Mouse (Mus musculus) embryonic facial prominence, embryonic 10.5 days (tissue): Measurements from ENCODE around the gene Crmp1. TPM values are rescaled to one million over a fixed set of nuclear protein-coding genes. Genes with fewer than 3 reads are reported as not detected.
A peak's percentile ranks its signal among the peaks of the same experiment; 100 is the strongest.

Source experiments
- DNase-seq: peaks from one replicate; pipeline ENCODE4 v3.0.0-alpha.2; 2017; ENCODE audit warnings: low spot score
- H3K27ac ChIP-seq: fragments of 300-500 bp; sonication (generic); replicated peaks from 2 replicates; pipeline ENCODE4 v1.5.1; 2016; ENCODE audit warnings: mild to moderate bottlenecking
- H3K27me3 ChIP-seq: fragments of 300-500 bp; sonication (generic); replicated peaks from 2 replicates; pipeline ENCODE4 v1.6.1; 2016; ENCODE audit warnings: low read depth, mild to moderate bottlenecking; ENCODE audit not compliant: poor library complexity, severe bottlenecking
- H3K36me3 ChIP-seq: fragments of 300-500 bp; sonication (generic); replicated peaks from 2 replicates; pipeline ENCODE4 v1.6.1; 2016; ENCODE audit warnings: mild to moderate bottlenecking, moderate library complexity
- H3K4me1 ChIP-seq: fragments of 300-500 bp; sonication (generic); 2 replicates; pipeline ENCODE4 v1.6.1; 2016
- H3K4me3 ChIP-seq: fragments of 300-500 bp; sonication (generic); 2 replicates; pipeline ENCODE4 v1.5.1; 2016; ENCODE audit warnings: mild to moderate bottlenecking, moderate library complexity
- H3K9me3 ChIP-seq: fragments of 300-500 bp; sonication (generic); 2 replicates; pipeline ENCODE4 v1.6.1; 2016; ENCODE audit warnings: mild to moderate bottlenecking
- WGBS: fragments of 180-500 bp; shearing (Covaris S2); methylation state at CpG from one replicate; pipeline ENCODE4 v1.1.7; 2016; 5-methylcytosine and 5-hydroxymethylcytosine counted together
- polyA plus RNA-seq: library from polyadenylated mRNA; unstranded; fragments of >200 nt; fragmentation: Nextera tagmentation; extraction: Ambion mirVana; gene quantifications from 2 replicates; pipeline ENCODE4 v1.2.1, GENCODE M21; 2016

Crmp1 gene
- polyA plus RNA-seq, 1 experiment from 2014 or later, result 80.2 TPM

- Histone ChIP-seq H3K27me3 (no peaks in the 10 kb centered on the region), H3K4me3 (no peak overlapping the region), H3K9me3 (no peaks in the 10 kb centered on the region), H3K27ac (no peak overlapping the region), H3K4me1 (no peaks in the 10 kb centered on the region), H3K36me3 (no peaks in the 10 kb centered on the region)
- 75% methylated on average over 7 of the region's 7 CpGs for WGBS
- no peak for DNase-seq
Observed at GRCm38 (mm10) chr5:37256823-37257222, 15.1 kb downstream of the Crmp1 start.

DNA sequence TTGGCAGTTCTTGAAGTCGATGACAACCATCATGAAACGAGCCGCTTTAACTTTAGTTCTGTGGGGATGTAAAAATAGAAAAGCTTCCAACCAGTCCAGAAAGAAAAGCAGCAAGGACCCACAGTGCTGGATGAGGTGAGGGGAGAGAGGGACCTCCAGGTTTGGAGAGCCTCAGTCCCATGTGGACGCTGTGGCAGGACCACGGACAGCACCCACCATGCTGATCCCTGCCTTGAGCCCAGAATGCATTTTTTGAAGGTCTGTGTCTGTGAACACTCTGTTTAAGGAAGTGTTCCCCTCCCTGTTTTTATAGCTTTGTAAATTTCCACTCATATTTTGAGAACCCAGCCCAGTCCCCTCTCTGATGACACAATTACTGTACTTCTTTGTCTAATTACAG is 15.5 kb downstream of the Crmp1 start:
- H3K9me3 ChIP-seq, result no peaks in the 10 kb centered on the region
- WGBS, result 55% methylated on average over 5 of the region's 5 CpGs
- H3K4me1 ChIP-seq, result no peaks in the 10 kb centered on the region
- no peaks in the 10 kb centered on the region for H3K27me3 ChIP-seq
- H3K27ac ChIP-seq, result no peak overlapping the region
- H3K4me3 ChIP-seq, result no peak overlapping the region
- no peaks in the 10 kb centered on the region for H3K36me3 ChIP-seq
- DNase-seq, result peak; percentile 76

DNA sequence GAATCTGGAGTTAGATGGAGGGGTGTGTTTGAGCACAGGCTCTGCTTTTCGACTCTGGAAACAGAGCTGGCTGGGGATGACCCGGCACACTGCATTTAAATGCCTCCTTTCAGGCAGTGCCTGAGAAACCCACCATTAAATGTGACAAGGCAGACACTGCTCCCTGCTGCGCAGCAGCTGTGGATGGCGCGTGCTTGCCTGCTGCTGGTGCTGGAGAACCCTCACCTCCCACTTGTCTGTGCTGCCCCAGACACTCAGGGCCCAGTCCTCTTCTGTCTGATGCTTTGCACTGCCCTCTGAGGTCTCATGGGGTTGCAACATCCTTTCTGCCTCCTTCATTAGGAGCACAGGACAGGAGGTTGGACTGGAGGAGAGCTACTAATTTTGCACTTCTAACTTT is 20.0 kb downstream of the Crmp1 start:
- Histone ChIP-seq H3K36me3 (peaks cover 17% of the 10 kb centered on the region), H3K4me3 (no peak overlapping the region), H3K9me3 (no peaks in the 10 kb centered on the region), H3K27me3 (no peaks in the 10 kb centered on the region), H3K27ac (no peak overlapping the region), H3K4me1 (no peaks in the 10 kb centered on the region)
- 71% methylated on average over 5 of the region's 5 CpGs for WGBS
- DNase-seq, result no peak

DNA sequence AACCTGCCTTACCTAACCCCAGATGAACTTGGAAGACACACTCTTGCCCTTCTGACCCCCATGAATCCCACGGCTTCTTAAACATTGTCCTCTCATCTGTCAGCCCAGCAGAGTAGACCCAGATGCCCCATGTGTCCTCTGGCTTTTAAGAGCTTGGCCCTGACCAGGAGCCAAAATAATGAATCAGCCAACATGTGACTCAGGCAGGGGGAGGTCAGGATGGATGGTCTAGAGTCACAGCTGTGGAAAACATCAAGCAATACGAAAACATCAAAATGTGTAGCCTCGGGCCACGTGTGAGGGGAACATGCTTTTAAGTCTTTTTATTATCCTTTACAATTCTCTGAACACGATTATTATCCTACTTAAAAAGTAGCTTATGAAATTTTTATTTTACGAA is 22.1 kb downstream of the Crmp1 start:
- Histone ChIP-seq H3K27me3 (no peaks in the 10 kb centered on the region), H3K27ac (no peak overlapping the region), H3K36me3 (peaks cover 32% of the 10 kb centered on the region), H3K9me3 (no peaks in the 10 kb centered on the region), H3K4me1 (no peaks in the 10 kb centered on the region), H3K4me3 (no peak overlapping the region)
- no peak for DNase-seq
- WGBS, result 80% methylated on average over 6 of the region's 6 CpGs

- DNase-seq, result no peak
- Histone ChIP-seq H3K27ac (no peak overlapping the region), H3K36me3 (peaks cover 91% of the 10 kb centered on the region), H3K9me3 (no peaks in the 10 kb centered on the region), H3K4me3 (no peak overlapping the region), H3K4me1 (no peaks in the 10 kb centered on the region), H3K27me3 (no peaks in the 10 kb centered on the region)
- WGBS, result 90% methylated on average over 11 of the region's 11 CpGs
Observed at GRCm38 (mm10) chr5:37281021-37281420, 39.3 kb downstream of the Crmp1 start.

DNA sequence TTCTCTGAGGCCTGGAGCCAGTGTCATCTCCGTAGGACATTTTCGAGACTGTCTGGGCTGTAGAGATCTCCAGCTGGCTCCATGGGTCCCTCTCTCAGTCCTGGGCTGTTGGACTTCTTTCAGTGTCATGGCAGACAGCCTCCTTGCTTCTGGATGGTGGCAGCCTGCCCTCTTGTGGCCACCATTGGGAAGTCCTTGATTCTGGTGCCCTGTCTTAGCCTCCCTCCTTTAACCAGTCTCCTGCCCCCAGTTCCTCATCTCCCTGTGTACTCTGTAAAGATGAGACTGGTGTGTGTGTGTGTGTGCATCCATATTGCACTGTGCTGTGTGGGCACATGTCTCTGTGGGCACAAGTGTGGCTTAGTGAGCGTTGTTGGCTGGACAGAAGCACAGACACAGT is 46.6 kb downstream of the Crmp1 start:
- H3K27me3 ChIP-seq, result no peaks in the 10 kb centered on the region
- no peaks in the 10 kb centered on the region for H3K4me1 ChIP-seq
- peaks cover 74% of the 10 kb centered on the region for H3K36me3 ChIP-seq
- no peaks in the 10 kb centered on the region for H3K9me3 ChIP-seq
- H3K4me3 ChIP-seq, result no peak overlapping the region
- 83% methylated on average over 3 of the region's 3 CpGs for WGBS
- peak; percentile 58 for DNase-seq
- no peak overlapping the region for H3K27ac ChIP-seq

GRCm38 (mm10) chr5:37289236-37289635 is 47.5 kb downstream of the Crmp1 start:
- WGBS, result 15% methylated on average over 3 of the region's 3 CpGs
- Histone ChIP-seq H3K9me3 (no peaks in the 10 kb centered on the region), H3K4me3 (no peak overlapping the region), H3K27me3 (no peaks in the 10 kb centered on the region), H3K4me1 (no peaks in the 10 kb centered on the region), H3K36me3 (peaks cover 66% of the 10 kb centered on the region), H3K27ac (no peak overlapping the region)
- DNase-seq, result peak; percentile 53

DNA sequence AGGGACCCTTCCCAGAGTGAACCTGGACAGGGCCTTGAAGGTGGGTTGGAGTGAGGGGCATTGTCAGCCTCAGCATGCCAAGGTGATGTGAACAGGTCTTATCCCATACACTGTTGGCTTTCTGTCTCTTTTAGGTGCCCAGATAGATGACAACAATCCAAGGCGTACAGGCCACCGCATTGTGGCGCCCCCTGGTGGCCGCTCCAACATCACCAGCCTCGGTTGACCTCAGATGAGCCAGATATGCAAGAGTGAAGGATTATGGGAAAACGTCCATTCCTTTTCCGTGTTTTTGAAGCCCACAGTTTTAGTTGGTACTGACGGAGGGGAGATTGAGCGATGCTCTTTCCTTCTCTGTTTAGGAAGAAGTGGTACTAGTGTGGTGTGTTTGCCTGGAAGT is 49.2 kb downstream of the Crmp1 start:
- peaks cover 54% of the 10 kb centered on the region for H3K36me3 ChIP-seq
- no peaks in the 10 kb centered on the region for H3K9me3 ChIP-seq
- 66% methylated on average over 9 of the region's 9 CpGs for WGBS
- no peaks in the 10 kb centered on the region for H3K4me1 ChIP-seq
- H3K27me3 ChIP-seq, result no peaks in the 10 kb centered on the region
- H3K4me3 ChIP-seq, result no peak overlapping the region
- no peak overlapping the region for H3K27ac ChIP-seq
- DNase-seq, result peak; percentile 25

DNA sequence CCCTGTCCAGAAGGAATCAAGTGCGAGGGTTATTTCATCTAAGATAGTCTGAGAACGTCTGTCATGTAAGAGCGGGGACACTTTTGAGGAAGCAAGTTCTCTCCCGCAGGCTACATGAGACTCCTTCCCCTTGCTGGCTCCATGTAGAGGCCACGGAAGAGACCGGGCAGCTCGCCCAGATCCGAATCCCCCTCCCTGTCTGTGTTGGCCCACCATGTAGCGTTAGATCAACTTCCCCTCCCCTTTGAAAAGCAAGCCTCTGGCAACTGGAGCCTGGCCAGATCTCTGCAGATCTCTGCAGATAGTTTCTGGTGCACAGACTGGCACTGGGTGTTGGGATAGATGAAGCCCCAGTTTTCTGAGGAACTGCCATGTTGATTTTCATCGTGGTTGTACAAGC is 55.0 kb downstream of the Crmp1 start:
- Histone ChIP-seq H3K4me1 (no peaks in the 10 kb centered on the region), H3K36me3 (peaks cover 31% of the 10 kb centered on the region), H3K4me3 (no peak overlapping the region), H3K27me3 (no peaks in the 10 kb centered on the region), H3K9me3 (no peaks in the 10 kb centered on the region), H3K27ac (no peak overlapping the region)
- DNase-seq, result no peak
- WGBS, result 85% methylated on average over 10 of the region's 10 CpGs

DNA sequence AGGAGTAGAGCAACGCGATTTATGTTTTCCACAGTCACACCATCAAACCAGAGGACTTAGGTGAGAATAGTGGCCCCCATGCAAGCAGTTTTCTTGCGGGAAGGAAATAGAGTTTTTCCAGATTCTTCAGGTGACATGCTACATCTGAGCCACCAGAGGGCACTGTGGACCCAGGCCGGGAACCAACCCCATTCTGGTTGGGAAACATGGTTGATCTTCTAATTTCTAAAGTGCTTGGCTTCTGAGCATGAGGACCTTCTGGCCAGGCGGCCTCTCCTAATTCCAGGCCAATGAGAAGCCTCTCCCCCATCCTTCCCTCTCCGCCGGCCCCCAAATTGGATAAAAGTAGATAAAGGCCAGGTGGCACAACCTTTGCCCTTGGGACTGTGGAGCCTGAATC is 56.6 kb downstream of the Crmp1 start:
- Histone ChIP-seq H3K4me1 (no peaks in the 10 kb centered on the region), H3K36me3 (peaks cover 37% of the 10 kb centered on the region), H3K4me3 (no peak overlapping the region), H3K27me3 (no peaks in the 10 kb centered on the region), H3K27ac (no peak overlapping the region), H3K9me3 (no peaks in the 10 kb centered on the region)
- WGBS, result 23% methylated on average over 7 of the region's 7 CpGs
- peak; percentile 53 for DNase-seq

GRCm38 (mm10) chr5:37310026-37310425 is 68.3 kb downstream of the Crmp1 start:
- Histone ChIP-seq H3K27ac (no peak overlapping the region), H3K4me1 (no peaks in the 10 kb centered on the region), H3K36me3 (peaks cover 96% of the 10 kb centered on the region), H3K27me3 (no peaks in the 10 kb centered on the region), H3K9me3 (peaks cover under 1% of the 10 kb centered on the region; the same call in 1 of the 2 replicates), H3K4me3 (no peak overlapping the region)
- 90% methylated on average over 9 of the region's 9 CpGs for WGBS
- DNase-seq, result no peak

DNA sequence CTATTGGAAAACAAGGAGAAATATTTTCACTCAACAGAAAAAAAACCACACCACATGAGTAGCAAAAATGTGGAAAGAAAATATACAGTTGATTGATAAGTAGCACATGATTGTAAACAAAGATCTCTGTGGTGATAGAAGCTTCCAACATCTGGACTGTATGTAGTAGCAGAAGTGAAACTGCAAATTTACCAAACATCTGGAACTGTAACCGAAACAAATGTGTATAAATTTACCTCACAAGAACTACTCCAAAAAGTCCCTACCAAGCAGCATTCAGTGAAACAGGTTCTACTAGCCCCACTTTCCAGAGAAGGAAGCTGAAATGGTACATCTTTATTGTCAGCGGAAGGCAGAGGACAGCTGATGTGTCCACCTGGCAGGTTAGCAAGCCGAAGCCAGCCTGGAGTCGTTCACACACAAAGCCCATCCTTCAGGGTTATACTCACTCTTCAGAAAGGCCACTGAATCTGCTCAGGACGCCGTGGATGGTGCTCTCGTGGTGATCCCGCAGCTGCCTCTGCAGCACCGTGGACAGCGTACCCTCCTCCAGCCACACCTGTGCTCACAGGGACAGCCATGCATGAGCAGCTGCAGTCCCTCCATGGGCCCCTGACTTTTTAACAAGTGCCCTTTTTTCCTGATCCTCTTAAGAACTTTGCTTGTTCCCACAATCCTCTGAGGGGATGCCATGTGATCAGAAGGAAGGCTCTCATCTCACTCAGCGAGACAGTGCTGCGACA is 71.4 kb downstream of the Crmp1 start:
- DNase-seq, result no peak
- Histone ChIP-seq H3K36me3 (peaks cover 96% of the 10 kb centered on the region), H3K4me1 (no peaks in the 10 kb centered on the region), H3K9me3 (peaks cover 9% of the 10 kb centered on the region; the same call in 1 of the 2 replicates), H3K27me3 (no peaks in the 10 kb centered on the region), H3K4me3 (no peak overlapping the region), H3K27ac (no peak overlapping the region)
- WGBS, result 86% methylated on average over 12 of the region's 12 CpGs

- Histone ChIP-seq H3K4me3 (no peak overlapping the region), H3K27me3 (no peaks in the 10 kb centered on the region), H3K4me1 (no peaks in the 10 kb centered on the region), H3K9me3 (peaks cover 9% of the 10 kb centered on the region; the same call in 1 of the 2 replicates), H3K27ac (no peak overlapping the region), H3K36me3 (peaks cover 100% of the 10 kb centered on the region)
- no peak for DNase-seq
- 94% methylated on average over 6 of the region's 6 CpGs for WGBS
Observed at GRCm38 (mm10) chr5:37318715-37319114, 77.0 kb downstream of the Crmp1 start.
